Mouse (Mus musculus): ENCODE data around the gene Olfr561. TPM values are rescaled to one million over a fixed set of nuclear protein-coding genes. Genes with fewer than 3 reads are reported as not detected.
A peak's percentile ranks its signal among the peaks of the same experiment; 100 is the strongest.

Gene Olfr561
- polyA plus RNA-seq (2014; fragmentation: Nextera tagmentation; extraction: Ambion mirVana), result not detected in 2 replicates

- Histone ChIP-seq H3K27me3 (ENCODE audit: control insufficient read depth, insufficient read depth, low read length) (no peaks in the 10 kb centered on the region), H3K9ac (replicated peaks; ENCODE audit: low read length) (no peak within 1 kb of the TSS), H3K4me1 (ENCODE audit: control insufficient read depth, insufficient read depth, low read length) (no peaks in the 10 kb centered on the region), H3K4me2 (ENCODE audit: low read length) (no peak within 1 kb of the TSS), H3K9me3 (ENCODE audit: control insufficient read depth, low read length) (no peaks in the 10 kb centered on the region), H3K27ac (replicated peaks; ENCODE audit: low read depth, low read length) (no peak within 1 kb of the TSS), H3K4me3 (replicated peaks; ENCODE audit: low read depth, low read length) (no peak within 1 kb of the TSS), H3K36me3 (ENCODE audit: control insufficient read depth, insufficient read depth, low read length) (no peaks in the 10 kb centered on the region)
- WGBS, result 86% methylated on average over 2 of the region's 2 CpGs
- DNase-seq (no peak), ATAC-seq (ENCODE audit: low FRiP score, low TSS enrichment) (no peak)
Observed at GRCm38 (mm10) chr7:102770921-102771320, at the start of gene Olfr561. Gene Olfr561 (plus strand): TSS chr7:102771221.

DNA sequence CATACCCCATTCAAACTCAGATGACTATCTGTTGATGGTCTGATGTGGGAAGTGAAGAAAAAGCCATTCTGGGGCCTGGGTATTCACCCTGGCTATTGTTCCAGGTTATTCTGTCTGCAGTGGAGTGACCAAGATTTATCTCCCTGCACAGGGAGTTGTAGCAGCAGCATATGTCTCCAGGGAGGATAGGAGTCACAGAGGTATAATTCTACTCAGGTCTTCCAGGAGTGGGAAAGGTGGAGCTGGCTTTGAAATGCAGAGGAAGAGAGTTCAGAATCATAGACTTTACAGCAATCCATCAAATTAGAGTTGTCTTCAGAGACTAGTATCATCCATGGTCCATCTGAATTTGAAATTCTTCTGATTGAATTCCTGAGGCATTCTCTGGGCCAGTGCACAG, 43.6 kb upstream of the Olfr561 start, which contains the start of gene Olfr559:
Gene Olfr559, minus strand, starts transcription at position 101 of the 400 bp plus-strand sequence.
- ATAC-seq (ENCODE audit: low FRiP score, low TSS enrichment), result no peak
- no peak within 1 kb of the TSS for H3K9ac ChIP-seq (replicated peaks; ENCODE audit: low read length)
- H3K4me2 ChIP-seq (ENCODE audit: low read length), result no peak within 1 kb of the TSS
- H3K36me3 ChIP-seq (ENCODE audit: control insufficient read depth, insufficient read depth, low read length), result no peaks in the 10 kb centered on the region
- H3K9me3 ChIP-seq (ENCODE audit: control insufficient read depth, low read length), result no peaks in the 10 kb centered on the region
- H3K27me3 ChIP-seq (ENCODE audit: control insufficient read depth, insufficient read depth, low read length), result no peaks in the 10 kb centered on the region
- DNase-seq, result no peak
- H3K4me1 ChIP-seq (ENCODE audit: control insufficient read depth, insufficient read depth, low read length), result no peaks in the 10 kb centered on the region
- no peak within 1 kb of the TSS for H3K27ac ChIP-seq (replicated peaks; ENCODE audit: low read depth, low read length)
- no peak within 1 kb of the TSS for H3K4me3 ChIP-seq (replicated peaks; ENCODE audit: low read depth, low read length)

- Histone ChIP-seq H3K4me3 (replicated peaks; ENCODE audit: low read depth, low read length) (no peak overlapping the region), H3K4me2 (ENCODE audit: low read length) (no peak overlapping the region), H3K27ac (replicated peaks; ENCODE audit: low read depth, low read length) (no peak overlapping the region), H3K9me3 (ENCODE audit: control insufficient read depth, low read length) (no peaks in the 10 kb centered on the region), H3K27me3 (ENCODE audit: control insufficient read depth, insufficient read depth, low read length) (no peaks in the 10 kb centered on the region), H3K9ac (replicated peaks; ENCODE audit: low read length) (no peak overlapping the region), H3K4me1 (ENCODE audit: control insufficient read depth, insufficient read depth, low read length) (no peaks in the 10 kb centered on the region), H3K36me3 (ENCODE audit: control insufficient read depth, insufficient read depth, low read length) (no peaks in the 10 kb centered on the region)
- 86% methylated on average over 1 of the region's 1 CpGs for WGBS
- no peak for DNase-seq
- peak; percentile 31; the same call in 1 of the 2 replicates for ATAC-seq (ENCODE audit: low FRiP score, low TSS enrichment)
Observed at GRCm38 (mm10) chr7:102733793-102734192, 37.2 kb upstream of the Olfr561 start.

DNA sequence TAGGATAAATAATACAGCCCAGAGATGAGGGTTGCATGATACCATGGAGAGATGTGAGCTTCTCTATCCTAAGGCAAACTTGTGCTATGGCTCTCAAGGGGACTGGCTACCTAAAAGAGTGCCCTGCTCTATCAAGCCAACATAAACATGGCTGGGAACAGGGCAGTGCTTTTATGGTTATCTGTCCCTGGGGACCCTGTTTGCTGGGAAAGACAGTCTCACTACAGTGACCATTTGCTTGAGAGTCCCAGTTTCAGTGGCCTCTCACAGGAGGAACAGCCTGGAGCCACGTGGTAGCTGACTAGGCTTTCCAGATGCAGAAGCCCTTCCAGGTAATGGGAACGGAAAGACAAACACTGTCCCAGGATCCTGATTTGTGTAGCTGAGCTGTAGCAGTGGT, 33.3 kb upstream of the Olfr561 start:
- H3K27me3 ChIP-seq (ENCODE audit: control insufficient read depth, insufficient read depth, low read length), result no peaks in the 10 kb centered on the region
- DNase-seq, result no peak
- H3K4me1 ChIP-seq (ENCODE audit: control insufficient read depth, insufficient read depth, low read length), result no peaks in the 10 kb centered on the region
- no peak overlapping the region for H3K4me3 ChIP-seq (replicated peaks; ENCODE audit: low read depth, low read length)
- no peak overlapping the region for H3K4me2 ChIP-seq (ENCODE audit: low read length)
- 65% methylated on average over 2 of the region's 2 CpGs for WGBS
- H3K27ac ChIP-seq (replicated peaks; ENCODE audit: low read depth, low read length), result no peak overlapping the region
- no peak overlapping the region for H3K9ac ChIP-seq (replicated peaks; ENCODE audit: low read length)
- H3K9me3 ChIP-seq (ENCODE audit: control insufficient read depth, low read length), result no peaks in the 10 kb centered on the region
- no peaks in the 10 kb centered on the region for H3K36me3 ChIP-seq (ENCODE audit: control insufficient read depth, insufficient read depth, low read length)
- no peak for ATAC-seq (ENCODE audit: low FRiP score, low TSS enrichment)

DNA sequence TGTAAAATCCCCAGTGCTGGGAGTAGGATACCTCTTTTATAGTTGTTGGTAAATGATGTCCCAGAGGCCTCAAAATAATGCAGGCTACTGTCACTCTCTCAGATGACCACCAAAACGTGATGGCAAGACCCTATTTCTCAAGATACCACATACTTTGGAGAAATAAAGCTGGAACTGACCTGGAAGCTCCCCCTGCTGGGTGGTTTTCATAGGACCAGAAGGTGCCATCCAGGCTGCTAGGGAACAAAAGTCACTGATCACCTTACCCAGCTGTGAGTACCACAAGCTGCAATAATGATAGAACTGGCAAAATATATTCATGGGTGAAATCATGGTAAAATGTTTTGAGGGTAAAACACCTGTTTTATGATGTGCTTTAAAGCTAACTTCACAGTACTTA, 18.9 kb upstream of the Olfr561 start:
- Histone ChIP-seq H3K27ac (replicated peaks; ENCODE audit: low read depth, low read length) (no peak overlapping the region), H3K4me1 (ENCODE audit: control insufficient read depth, insufficient read depth, low read length) (no peaks in the 10 kb centered on the region), H3K4me2 (ENCODE audit: low read length) (no peak overlapping the region), H3K4me3 (replicated peaks; ENCODE audit: low read depth, low read length) (no peak overlapping the region), H3K9ac (replicated peaks; ENCODE audit: low read length) (no peak overlapping the region), H3K9me3 (ENCODE audit: control insufficient read depth, low read length) (no peaks in the 10 kb centered on the region), H3K36me3 (ENCODE audit: control insufficient read depth, insufficient read depth, low read length) (no peaks in the 10 kb centered on the region), H3K27me3 (ENCODE audit: control insufficient read depth, insufficient read depth, low read length) (no peaks in the 10 kb centered on the region)
- ATAC-seq (ENCODE audit: low FRiP score, low TSS enrichment), result no peak
- DNase-seq, result no peak
- WGBS, result 13% methylated on average over 1 of the region's 1 CpGs

- no peaks in the 10 kb centered on the region for H3K27me3 ChIP-seq (ENCODE audit: control insufficient read depth, insufficient read depth, low read length)
- 70% methylated on average over 4 of the region's 4 CpGs for WGBS
- no peak for DNase-seq
Observed at GRCm38 (mm10) chr7:102759266-102759665, 11.8 kb upstream of the Olfr561 start, which contains the start of the genes Olfr560 and Olfr78. Gene Olfr560 (minus strand): TSS chr7:102759366. Gene Olfr78 (minus strand): TSS chr7:102759471.

DNA sequence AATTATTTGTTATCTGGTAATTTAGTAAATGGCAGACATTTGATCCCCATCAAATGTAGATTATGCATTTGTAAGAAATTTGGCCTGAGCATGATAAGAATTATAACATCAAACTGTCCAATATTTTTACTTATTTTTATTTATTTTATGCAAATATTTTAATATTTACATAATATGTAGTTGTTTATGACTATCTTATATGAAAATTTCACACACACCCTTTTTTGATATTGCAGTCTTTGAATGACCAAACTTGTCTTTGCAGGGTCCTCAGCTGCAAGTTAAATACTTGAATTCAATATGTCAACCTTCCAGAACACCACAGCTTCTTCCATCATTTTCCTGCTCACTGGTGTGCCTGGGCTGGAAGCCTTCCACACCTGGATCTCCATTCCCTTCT, 32.2 kb downstream of the Olfr561 start, which contains the start of gene Olfr564:
Gene Olfr564, plus strand, starts transcription at position 301 of the 400 bp plus-strand sequence.
- H3K9ac ChIP-seq (replicated peaks; ENCODE audit: low read length), result no peak within 1 kb of the TSS
- no peaks in the 10 kb centered on the region for H3K4me1 ChIP-seq (ENCODE audit: control insufficient read depth, insufficient read depth, low read length)
- no peak within 1 kb of the TSS for H3K27ac ChIP-seq (replicated peaks; ENCODE audit: low read depth, low read length)
- no peaks in the 10 kb centered on the region for H3K27me3 ChIP-seq (ENCODE audit: control insufficient read depth, insufficient read depth, low read length)
- no peak within 1 kb of the TSS for H3K4me3 ChIP-seq (replicated peaks; ENCODE audit: low read depth, low read length)
- no peaks in the 10 kb centered on the region for H3K9me3 ChIP-seq (ENCODE audit: control insufficient read depth, low read length)
- DNase-seq (no peak), ATAC-seq (ENCODE audit: low FRiP score, low TSS enrichment) (no peak)
- H3K4me2 ChIP-seq (ENCODE audit: low read length), result no peak within 1 kb of the TSS
- H3K36me3 ChIP-seq (ENCODE audit: control insufficient read depth, insufficient read depth, low read length), result no peaks in the 10 kb centered on the region

More at GRCm38 (mm10) chr7:102759266-102759665, 11.8 kb upstream of the Olfr561 start, which contains the start of the genes Olfr560 and Olfr78:
- Histone ChIP-seq H3K4me2 (ENCODE audit: low read length) (no peak within 1 kb of the TSS), H3K4me1 (ENCODE audit: control insufficient read depth, insufficient read depth, low read length) (no peaks in the 10 kb centered on the region), H3K4me3 (replicated peaks; ENCODE audit: low read depth, low read length) (no peak within 1 kb of the TSS), H3K9me3 (ENCODE audit: control insufficient read depth, low read length) (no peaks in the 10 kb centered on the region), H3K9ac (replicated peaks; ENCODE audit: low read length) (no peak within 1 kb of the TSS), H3K36me3 (ENCODE audit: control insufficient read depth, insufficient read depth, low read length) (no peaks in the 10 kb centered on the region), H3K27ac (replicated peaks; ENCODE audit: low read depth, low read length) (no peak within 1 kb of the TSS)
- no peak for ATAC-seq (ENCODE audit: low FRiP score, low TSS enrichment)

Other genes with a start within 250 kb of the Olfr561 start
- not detected in 2 replicates for gene Olfr547, start 236.5 kb upstream of the Olfr561 start, polyA plus RNA-seq (2014; fragmentation: Nextera tagmentation; extraction: Ambion mirVana)
- not detected in 2 replicates for gene Olfr548-ps1, start 230.3 kb upstream of the Olfr561 start, polyA plus RNA-seq (2014; fragmentation: Nextera tagmentation; extraction: Ambion mirVana)
- not detected in 2 replicates for gene Olfr549, start 221.4 kb upstream of the Olfr561 start, polyA plus RNA-seq (2014; fragmentation: Nextera tagmentation; extraction: Ambion mirVana)
- 0.61 TPM in 1 of 2 replicates, not detected in the other for gene Trim21, start 205.7 kb upstream of the Olfr561 start, polyA plus RNA-seq (2014; fragmentation: Nextera tagmentation; extraction: Ambion mirVana)
- gene Olfr550, start 199.8 kb upstream of the Olfr561 start, polyA plus RNA-seq (2014; fragmentation: Nextera tagmentation; extraction: Ambion mirVana), result not detected in 2 replicates
- not detected in 2 replicates for gene Olfr551, start 179.3 kb upstream of the Olfr561 start, polyA plus RNA-seq (2014; fragmentation: Nextera tagmentation; extraction: Ambion mirVana)
- gene Olfr552, start 173.5 kb upstream of the Olfr561 start, polyA plus RNA-seq (2014; fragmentation: Nextera tagmentation; extraction: Ambion mirVana), result not detected in 2 replicates
- not detected in 2 replicates for gene Olfr553, start 153.0 kb upstream of the Olfr561 start, polyA plus RNA-seq (2014; fragmentation: Nextera tagmentation; extraction: Ambion mirVana)
- not detected in 2 replicates for gene Olfr554, start 132.8 kb upstream of the Olfr561 start, polyA plus RNA-seq (2014; fragmentation: Nextera tagmentation; extraction: Ambion mirVana)
- not detected in 2 replicates for gene Olfr555, start 112.4 kb upstream of the Olfr561 start, polyA plus RNA-seq (2014; fragmentation: Nextera tagmentation; extraction: Ambion mirVana)
- gene Olfr556, start 106.3 kb upstream of the Olfr561 start, polyA plus RNA-seq (2014; fragmentation: Nextera tagmentation; extraction: Ambion mirVana), result not detected in 2 replicates
- gene Trim68, start 83.9 kb upstream of the Olfr561 start, polyA plus RNA-seq (2014; fragmentation: Nextera tagmentation; extraction: Ambion mirVana), result 6.5 and 8.1 TPM in 2 replicates
- gene Olfr557, start 75.3 kb upstream of the Olfr561 start, polyA plus RNA-seq (2014; fragmentation: Nextera tagmentation; extraction: Ambion mirVana), result not detected in 2 replicates
- gene Olfr558, start 69.0 kb upstream of the Olfr561 start, polyA plus RNA-seq (2014; fragmentation: Nextera tagmentation; extraction: Ambion mirVana), result not detected in 2 replicates
- gene Olfr33, start 52.2 kb upstream of the Olfr561 start, polyA plus RNA-seq (2014; fragmentation: Nextera tagmentation; extraction: Ambion mirVana), result not detected in 2 replicates
- not detected in 2 replicates for gene Olfr559, start 43.7 kb upstream of the Olfr561 start, polyA plus RNA-seq (2014; fragmentation: Nextera tagmentation; extraction: Ambion mirVana)
- not detected in 2 replicates for gene Olfr560, start 11.9 kb upstream of the Olfr561 start, polyA plus RNA-seq (2014; fragmentation: Nextera tagmentation; extraction: Ambion mirVana)
- gene Olfr78, start 11.8 kb upstream of the Olfr561 start, polyA plus RNA-seq (2014; fragmentation: Nextera tagmentation; extraction: Ambion mirVana), result not detected in 2 replicates
- gene Olfr564, start 32.3 kb downstream of the Olfr561 start, polyA plus RNA-seq (2014; fragmentation: Nextera tagmentation; extraction: Ambion mirVana), result not detected in 2 replicates
- gene Olfr566, start 87.5 kb downstream of the Olfr561 start, polyA plus RNA-seq (2014; fragmentation: Nextera tagmentation; extraction: Ambion mirVana), result not detected in 2 replicates
- not detected in 2 replicates for gene Olfr568, start 105.9 kb downstream of the Olfr561 start, polyA plus RNA-seq (2014; fragmentation: Nextera tagmentation; extraction: Ambion mirVana)
- gene Olfr569, start 119.7 kb downstream of the Olfr561 start, polyA plus RNA-seq (2014; fragmentation: Nextera tagmentation; extraction: Ambion mirVana), result not detected in 2 replicates
- gene Olfr570, start 123.4 kb downstream of the Olfr561 start, polyA plus RNA-seq (2014; fragmentation: Nextera tagmentation; extraction: Ambion mirVana), result not detected in 2 replicates
- gene Olfr571, start 146.3 kb downstream of the Olfr561 start, polyA plus RNA-seq (2014; fragmentation: Nextera tagmentation; extraction: Ambion mirVana), result not detected in 2 replicates
- gene Olfr572, start 153.2 kb downstream of the Olfr561 start, polyA plus RNA-seq (2014; fragmentation: Nextera tagmentation; extraction: Ambion mirVana), result not detected in 2 replicates
- not detected in 2 replicates for gene Olfr573-ps1, start 171.4 kb downstream of the Olfr561 start, polyA plus RNA-seq (2014; fragmentation: Nextera tagmentation; extraction: Ambion mirVana)
- gene Olfr574, start 177.2 kb downstream of the Olfr561 start, polyA plus RNA-seq (2014; fragmentation: Nextera tagmentation; extraction: Ambion mirVana), result not detected in 2 replicates
- gene Olfr575, start 187.6 kb downstream of the Olfr561 start, polyA plus RNA-seq (2014; fragmentation: Nextera tagmentation; extraction: Ambion mirVana), result not detected in 2 replicates
- gene Olfr576, start 191.4 kb downstream of the Olfr561 start, polyA plus RNA-seq (2014; fragmentation: Nextera tagmentation; extraction: Ambion mirVana), result not detected in 2 replicates
- not detected in 2 replicates for gene Olfr577, start 204.7 kb downstream of the Olfr561 start, polyA plus RNA-seq (2014; fragmentation: Nextera tagmentation; extraction: Ambion mirVana)
- not detected in 2 replicates for gene Olfr578, start 218.1 kb downstream of the Olfr561 start, polyA plus RNA-seq (2014; fragmentation: Nextera tagmentation; extraction: Ambion mirVana)